Mouse (Mus musculus): ENCODE measurements around the gene Nkain2.

- TF ChIP-seq CTCF (IDR thresholded peaks at IDR 0.05; ENCODE audit: extremely low read depth, insufficient read depth, low read length) (no peak), POLR2A (IDR thresholded peaks at IDR 0.05; ENCODE audit: extremely low read depth, insufficient read depth, low read length) (no peak)
Observed at GRCm38 (mm10) chr10:31927657-31928056, 962.6 kb downstream of the Nkain2 start.

Measured in cortical plate, adult 2 months (tissue).